Mouse (Mus musculus): Measurements from ENCODE around the gene Mapt.
A peak's percentile ranks its signal among the peaks of the same experiment; 100 is the strongest.

Mapt gene

GRCm38 (mm10) chr11:104275765-104276164 lies 44.6 kb downstream of the Mapt start:
- no peak for DNase-seq (ENCODE audit: low spot score in 2 of 2)

GRCm38 (mm10) chr11:104278222-104278621 lies 47.0 kb downstream of the Mapt start:
- peak in 1 of 2 experiments; percentile 50 for DNase-seq (ENCODE audit: low spot score in 2 of 2)

GRCm38 (mm10) chr11:104279049-104279448 lies 47.9 kb downstream of the Mapt start:
- no peak for DNase-seq (ENCODE audit: low spot score in 2 of 2)

GRCm38 (mm10) chr11:104279538-104279937 lies 48.3 kb downstream of the Mapt start:
- no peak for DNase-seq (ENCODE audit: low spot score in 2 of 2)

- no peak for DNase-seq (ENCODE audit: low spot score in 2 of 2)
Observed at GRCm38 (mm10) chr11:104281501-104281900, 50.3 kb downstream of the Mapt start.

GRCm38 (mm10) chr11:104287113-104287512 lies 55.9 kb downstream of the Mapt start:
- DNase-seq (ENCODE audit: low spot score in 2 of 2) = no peak

GRCm38 (mm10) chr11:104288835-104289198 lies 57.6 kb downstream of the Mapt start:
- peak in 1 of 2 experiments; percentile 52 for DNase-seq (ENCODE audit: low spot score in 2 of 2)

GRCm38 (mm10) chr11:104289199-104290031 lies 58.2 kb downstream of the Mapt start:
- peak; percentile 41 to 62 for DNase-seq (ENCODE audit: low spot score in 2 of 2)

GRCm38 (mm10) chr11:104292443-104293220 lies 61.4 kb downstream of the Mapt start:
- no peak for DNase-seq (ENCODE audit: low spot score in 2 of 2)

GRCm38 (mm10) chr11:104293241-104293640 lies 62.1 kb downstream of the Mapt start:
- DNase-seq (ENCODE audit: low spot score in 2 of 2) = no peak

GRCm38 (mm10) chr11:104295145-104295544 lies 64.0 kb downstream of the Mapt start:
- DNase-seq (ENCODE audit: low spot score in 2 of 2) = no peak

- no peak for DNase-seq (ENCODE audit: low spot score in 2 of 2)
Observed at GRCm38 (mm10) chr11:104295656-104296055, 64.5 kb downstream of the Mapt start.

GRCm38 (mm10) chr11:104297671-104298070 lies 66.5 kb downstream of the Mapt start:
- no peak for DNase-seq (ENCODE audit: low spot score in 2 of 2)

- no peak for DNase-seq (ENCODE audit: low spot score in 2 of 2)
Observed at GRCm38 (mm10) chr11:104302628-104303027, 71.4 kb downstream of the Mapt start.

GRCm38 (mm10) chr11:104303088-104303960 lies 72.1 kb downstream of the Mapt start:
- DNase-seq (ENCODE audit: low spot score in 2 of 2) = no peak

GRCm38 (mm10) chr11:104305711-104306110 lies 74.5 kb downstream of the Mapt start:
- no peak for DNase-seq (ENCODE audit: low spot score in 2 of 2)

- DNase-seq (ENCODE audit: low spot score in 2 of 2) = no peak
Observed at GRCm38 (mm10) chr11:104306483-104306882, 75.3 kb downstream of the Mapt start.

- DNase-seq (ENCODE audit: low spot score in 2 of 2) = no peak
Observed at GRCm38 (mm10) chr11:104307136-104307535, 75.9 kb downstream of the Mapt start.

GRCm38 (mm10) chr11:104309377-104310225 lies 78.4 kb downstream of the Mapt start:
- DNase-seq (ENCODE audit: low spot score in 2 of 2) = no peak

- DNase-seq (ENCODE audit: low spot score in 2 of 2) = no peak
Observed at GRCm38 (mm10) chr11:104310226-104310887, 79.2 kb downstream of the Mapt start.
